Mouse (Mus musculus) cerebral cortex, adult 2 months (tissue): ENCODE measurements around the gene Ubash3b.

Source experiments
- WGBS: fragments of 180-500 bp; shearing (Covaris S2); methylation state at CpG from one replicate; pipeline ENCODE4 v1.1.7; 2018; 5-methylcytosine and 5-hydroxymethylcytosine counted together

Ubash3b gene

DNA sequence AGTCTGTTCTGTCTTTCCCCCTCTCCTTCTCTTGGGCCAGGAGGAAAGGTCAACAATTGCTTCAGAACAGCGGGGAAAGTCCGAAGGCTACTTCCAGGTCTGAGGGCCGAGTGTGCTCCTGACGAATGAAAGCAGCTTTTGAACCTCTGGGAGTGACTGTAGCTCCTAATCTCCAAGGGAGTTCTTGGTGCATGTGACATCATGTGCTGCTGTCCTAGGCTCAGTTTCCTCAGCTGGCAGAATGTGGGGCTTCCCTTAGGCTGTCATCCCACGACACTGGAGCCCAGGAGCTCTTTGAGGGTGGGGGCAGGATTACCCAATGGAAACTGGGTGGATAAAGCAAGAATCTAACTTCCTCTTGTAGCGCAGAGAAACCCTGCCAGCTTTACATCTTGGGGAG lies at the start of gene Ubash3b:
TSS of gene Ubash3b (minus strand) at position 285 of the 400 bp plus-strand sequence.
- 82% methylated on average over 6 of the region's 6 CpGs for whole genome bisulfite sequencing

DNA sequence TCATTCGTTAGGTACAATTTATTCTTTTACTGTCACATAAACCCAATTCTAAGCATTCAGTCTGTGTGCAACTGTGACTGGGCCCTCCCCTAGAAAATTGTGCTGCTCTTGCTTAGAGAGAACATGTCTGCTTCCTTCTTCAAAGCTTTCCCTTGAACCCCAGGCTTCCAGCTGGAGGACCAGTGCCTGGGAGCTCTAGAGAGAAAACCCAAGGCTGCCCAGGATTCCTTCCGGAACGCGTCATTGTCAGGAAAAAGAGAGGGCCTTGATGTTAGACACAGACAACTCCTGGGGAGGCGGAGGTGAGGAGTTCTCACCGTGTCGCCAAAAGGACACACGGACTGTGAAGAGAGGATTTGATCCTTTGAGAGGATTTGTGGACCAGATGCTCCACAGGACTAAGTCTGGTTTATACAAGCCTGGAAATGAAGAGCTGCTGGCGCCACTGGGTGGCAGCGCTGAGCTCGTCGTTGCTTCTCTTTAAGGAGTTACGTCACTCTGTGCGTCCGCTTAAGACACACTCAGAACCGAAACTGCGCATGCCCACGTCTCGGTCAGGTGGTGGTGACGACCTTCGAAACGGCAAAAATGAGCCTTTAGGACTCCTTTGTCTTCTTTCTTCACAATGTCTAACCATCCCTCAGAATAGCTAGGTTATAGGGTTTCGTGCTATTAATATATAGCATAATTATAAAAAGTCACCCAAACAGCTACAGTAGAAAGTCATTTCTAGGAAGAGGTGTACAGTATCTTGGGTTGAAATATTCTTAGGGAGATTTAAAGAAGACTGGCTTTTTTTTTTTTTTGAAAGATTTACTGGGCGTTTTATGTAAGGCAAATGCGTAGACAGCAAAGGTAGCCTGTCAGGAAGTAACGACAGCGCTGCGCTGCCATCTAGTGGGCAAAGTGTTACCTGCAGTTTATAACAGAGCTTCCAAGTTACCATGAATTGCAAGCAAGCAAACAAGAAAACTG lies 45.9 kb upstream of the Ubash3b start:
- 7% methylated on average over 28 of the region's 28 CpGs for WGBS

DNA sequence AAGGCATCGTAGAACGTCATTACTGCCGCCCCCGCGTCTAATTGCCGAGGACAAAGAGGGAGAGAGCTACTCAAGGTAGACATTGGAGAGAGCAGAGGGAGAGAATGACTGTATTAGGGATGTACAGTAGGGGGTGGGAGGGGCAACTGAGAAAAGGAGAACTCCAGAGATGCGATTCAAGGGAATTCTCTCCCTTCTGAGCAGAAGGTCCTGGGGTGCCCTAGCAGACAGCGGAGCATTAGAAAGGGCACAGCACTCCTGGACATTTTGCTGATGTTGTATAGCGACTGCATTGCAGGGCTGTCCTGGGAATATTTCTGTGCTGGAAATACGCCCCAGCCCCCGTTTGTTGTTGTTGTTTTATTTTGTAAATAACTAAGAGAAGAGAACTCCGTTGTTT lies 45.2 kb upstream of the Ubash3b start:
- WGBS = 76% methylated on average over 12 of the region's 12 CpGs

DNA sequence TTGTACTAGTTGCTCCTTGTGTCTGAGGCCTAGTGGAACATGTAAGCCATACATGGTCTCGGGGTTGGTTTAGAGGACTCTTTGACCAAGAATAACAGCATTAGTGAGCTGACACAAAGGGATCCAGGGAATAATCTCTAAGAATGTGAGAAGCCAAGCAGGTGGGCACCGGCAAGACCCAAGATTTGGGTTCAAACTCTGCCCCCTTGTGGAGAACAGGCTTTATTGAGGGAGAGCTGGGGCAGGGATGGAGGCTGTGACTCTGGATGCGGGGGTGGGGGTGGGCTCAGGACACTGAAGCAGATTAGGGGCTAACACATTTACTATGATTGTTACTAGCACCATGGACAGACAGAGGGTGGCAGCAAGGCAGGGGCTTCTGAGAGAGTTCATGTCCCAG lies 43.8 kb upstream of the Ubash3b start:
- 59% methylated on average over 3 of the region's 3 CpGs for WGBS

DNA sequence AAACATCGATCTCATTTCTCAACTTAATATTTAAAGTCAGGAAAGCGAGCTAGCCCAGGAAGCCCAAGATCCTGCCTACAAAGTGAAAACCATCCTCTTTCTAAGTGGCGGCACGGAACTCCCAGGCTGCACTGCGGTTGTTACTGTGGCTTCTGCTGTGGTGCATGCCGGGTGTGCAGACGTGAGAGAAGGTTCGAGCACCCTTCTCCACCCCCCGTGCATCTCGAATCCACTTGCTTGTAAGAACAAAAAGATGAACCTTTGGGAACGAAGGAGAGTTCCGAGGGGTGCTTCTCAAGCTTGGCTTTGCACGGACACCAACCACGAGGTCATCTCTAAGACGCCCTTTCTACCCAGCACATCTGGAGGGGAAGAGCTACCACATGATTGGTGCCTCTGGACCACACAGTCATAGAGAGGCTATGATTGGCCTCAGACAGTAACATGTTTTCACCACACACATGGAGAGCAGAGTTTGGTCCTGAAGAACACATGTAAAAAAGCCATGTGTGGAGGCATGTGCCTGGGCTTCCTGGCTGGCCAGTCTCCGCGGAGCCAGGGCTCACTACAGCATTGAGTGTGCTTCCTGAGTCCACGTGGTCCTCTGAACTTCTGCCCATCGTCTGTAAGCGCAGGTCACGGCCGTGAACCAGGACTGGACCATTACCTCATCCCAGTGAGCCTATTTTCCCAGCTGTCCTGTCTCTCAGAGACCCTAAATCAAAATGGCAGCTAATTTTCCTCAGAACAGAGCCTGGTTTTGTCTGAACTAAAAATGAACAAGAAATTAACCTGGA lies 38.2 kb upstream of the Ubash3b start:
- WGBS = 90% methylated on average over 22 of the region's 22 CpGs

DNA sequence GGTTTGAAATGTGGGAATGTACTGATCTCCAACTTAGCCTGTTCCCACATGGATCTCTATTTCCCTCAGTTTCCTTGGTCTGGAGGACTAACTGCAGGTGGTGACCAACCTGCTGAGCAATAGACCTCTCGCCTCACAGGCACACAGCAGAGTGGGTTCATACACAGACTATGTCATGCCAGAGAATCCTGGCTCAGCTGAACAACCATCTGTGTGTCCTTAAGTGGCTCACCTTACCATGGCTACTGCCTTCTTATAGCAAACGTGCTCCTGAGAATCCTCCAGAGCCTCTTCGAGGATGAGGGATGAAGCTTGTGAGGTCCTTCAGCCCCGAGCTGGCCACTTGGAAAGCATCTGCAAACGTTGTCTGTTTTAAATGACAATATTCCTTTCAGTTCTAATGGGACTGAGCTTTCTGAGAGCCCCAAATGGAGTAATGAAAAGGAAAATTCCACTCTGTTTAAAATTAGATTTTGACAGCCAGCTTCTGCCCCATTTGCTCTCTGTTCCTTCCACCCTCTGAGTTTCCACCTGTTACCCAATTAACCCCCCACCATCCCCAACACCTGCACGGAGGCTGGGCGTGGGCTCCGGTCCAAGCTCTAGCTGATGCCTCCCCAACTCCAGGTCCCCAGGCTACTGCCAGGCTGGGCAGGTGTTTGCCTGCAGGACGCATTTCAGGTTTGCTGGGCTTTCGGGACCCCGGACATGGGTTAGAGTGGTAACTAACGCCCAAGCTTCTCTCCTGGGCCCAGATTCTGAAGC lies 37.2 kb upstream of the Ubash3b start:
- 57% methylated on average over 12 of the region's 12 CpGs for WGBS

DNA sequence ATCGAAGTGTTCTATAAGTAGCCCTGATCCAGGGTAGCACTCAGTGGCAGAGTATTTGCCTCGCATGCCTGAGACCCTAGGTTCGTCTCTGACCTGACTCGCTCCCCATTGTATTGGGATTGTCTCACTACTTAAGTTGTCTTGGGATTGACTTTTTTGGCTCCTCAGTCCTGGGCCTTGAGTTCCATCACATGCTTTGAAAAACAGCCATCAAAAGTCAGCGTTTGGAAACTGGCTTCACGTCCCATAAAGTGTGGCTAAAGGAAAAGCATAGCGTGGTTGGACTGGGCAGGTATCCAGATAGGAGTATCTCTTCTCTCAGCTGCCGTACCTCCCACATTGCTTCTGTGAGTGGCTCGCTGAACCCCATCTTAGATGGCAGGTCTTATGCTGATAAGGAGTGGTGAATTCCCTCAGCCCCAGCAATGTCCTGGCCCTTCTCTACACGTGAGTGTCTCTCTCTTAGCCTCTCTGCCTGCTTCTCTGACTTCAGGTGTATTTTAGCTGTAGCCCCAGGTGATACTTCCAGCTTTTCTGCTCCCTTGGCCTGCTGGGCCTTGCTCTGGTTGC lies 34.3 kb upstream of the Ubash3b start:
- 76% methylated on average over 10 of the region's 10 CpGs for WGBS

DNA sequence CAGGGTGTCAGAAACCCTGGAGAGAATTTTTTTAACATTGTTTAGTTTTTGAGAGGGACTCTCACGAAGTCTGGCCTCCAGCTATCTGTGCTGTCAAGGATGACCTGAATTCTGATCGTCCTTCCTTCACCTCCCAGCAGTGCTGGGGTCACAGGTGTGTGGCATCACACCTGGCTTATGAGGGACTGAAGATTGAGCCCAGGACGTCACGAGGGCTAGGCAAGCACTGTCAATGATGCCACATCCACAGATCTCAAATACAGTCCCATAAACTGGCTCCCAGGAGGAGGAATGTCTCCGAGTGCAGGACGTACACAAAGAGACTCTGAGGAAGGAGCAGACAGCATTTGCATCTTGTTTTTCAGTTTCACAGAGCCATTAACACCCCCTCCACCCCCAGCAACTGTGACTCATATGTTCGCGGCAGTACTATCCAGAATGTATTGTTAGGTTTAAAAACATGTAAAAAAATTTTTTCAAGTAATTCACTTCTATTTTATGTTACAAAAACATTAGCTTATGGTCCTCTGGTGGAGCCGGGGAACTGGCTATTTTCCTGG lies 30.2 kb upstream of the Ubash3b start:
- 41% methylated on average over 9 of the region's 9 CpGs for WGBS

DNA sequence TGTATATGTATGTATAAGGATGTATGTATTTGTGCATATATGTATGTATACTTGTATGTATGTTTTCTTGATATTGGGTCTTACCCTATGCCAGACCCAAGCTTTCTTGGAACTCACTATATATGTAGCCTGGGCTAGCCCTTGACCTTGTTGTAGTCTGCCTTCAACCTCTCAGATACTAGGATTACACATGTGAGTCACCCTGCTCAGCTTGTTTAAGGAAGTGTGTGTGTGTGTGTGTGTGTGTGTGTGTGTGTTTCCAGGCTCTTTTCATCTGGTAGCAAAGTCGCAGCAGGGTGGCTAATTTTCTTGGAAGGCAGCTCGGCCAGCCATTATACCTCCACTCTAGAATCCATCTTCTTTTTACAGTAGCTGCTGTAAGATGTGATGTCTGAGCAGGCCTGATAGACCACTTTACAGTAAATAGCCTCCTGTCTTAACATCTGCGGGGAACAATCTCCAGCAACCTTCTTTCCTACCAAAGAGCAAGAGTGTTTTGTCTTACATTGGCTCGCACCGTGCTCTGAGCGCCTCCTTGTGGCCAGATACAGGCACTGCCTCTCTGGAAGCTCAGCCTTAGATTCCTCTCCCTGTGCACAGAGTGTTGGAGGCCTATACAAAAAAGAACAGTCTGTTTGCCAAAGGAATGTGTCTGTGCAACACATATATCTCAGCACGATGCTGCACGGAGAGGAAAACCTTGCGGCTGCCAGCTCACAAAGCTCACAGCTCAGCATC lies 29.4 kb upstream of the Ubash3b start:
- 11% methylated on average over 9 of the region's 9 CpGs for WGBS

DNA sequence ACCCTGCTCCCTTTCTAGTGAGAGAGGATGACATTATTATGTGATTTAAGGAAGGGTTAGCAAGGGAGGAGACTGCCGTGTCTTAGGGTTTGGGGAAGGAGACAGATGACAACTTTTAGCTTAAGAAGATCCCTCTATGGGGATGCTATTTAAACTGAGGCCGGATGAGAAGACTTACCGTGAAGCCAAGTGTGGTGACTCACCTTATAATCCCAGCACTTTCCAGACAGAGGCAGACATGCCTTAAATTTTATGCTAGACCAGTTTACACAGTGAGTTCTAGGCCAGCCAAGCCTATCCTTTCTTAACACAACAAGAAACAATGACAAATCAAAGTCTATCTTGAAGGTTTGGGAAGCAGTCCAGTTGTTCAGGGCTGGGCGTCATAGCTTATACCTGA lies 26.4 kb upstream of the Ubash3b start:
- 90% methylated on average over 4 of the region's 4 CpGs for WGBS

DNA sequence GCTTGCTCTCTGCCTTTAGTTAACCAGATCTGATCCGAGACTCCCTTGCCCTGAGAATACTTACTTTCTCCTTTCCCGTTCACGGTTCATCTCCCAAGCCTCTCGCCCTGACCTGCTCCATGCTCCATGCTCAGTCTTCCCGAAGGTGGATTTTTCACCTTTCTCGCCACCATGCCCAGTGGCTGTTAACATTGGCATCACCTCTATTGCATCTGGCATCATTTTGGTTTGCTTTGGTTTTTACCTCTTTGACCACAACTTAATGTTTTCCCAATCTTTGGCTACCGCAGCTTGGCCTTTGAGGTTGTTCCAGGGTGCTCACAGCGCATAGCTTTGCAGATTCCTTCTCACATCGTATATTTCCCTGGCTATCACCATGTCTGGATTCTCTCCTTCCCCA lies 26.0 kb upstream of the Ubash3b start:
- 96% methylated on average over 9 of the region's 9 CpGs for WGBS

DNA sequence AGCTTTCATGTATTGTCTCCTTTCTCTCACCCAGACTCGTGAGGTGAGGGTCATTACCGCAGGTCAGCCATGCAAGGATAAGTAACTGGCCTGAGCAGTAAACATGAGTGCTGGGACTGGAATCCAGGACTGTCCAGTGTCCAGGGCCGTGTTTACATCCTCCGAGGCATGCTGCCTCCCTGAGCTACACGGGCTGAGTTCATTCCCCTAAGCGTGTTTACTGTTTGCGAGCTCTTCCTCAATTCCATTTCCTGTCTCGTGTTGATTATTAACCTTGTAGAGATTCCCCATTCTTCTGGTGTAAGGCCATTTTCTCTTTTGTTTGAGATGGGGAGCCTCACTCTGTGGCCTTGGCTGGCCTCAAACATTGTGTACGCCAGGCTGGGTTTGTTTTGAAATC lies 23.8 kb upstream of the Ubash3b start:
- 85% methylated on average over 9 of the region's 9 CpGs for WGBS

DNA sequence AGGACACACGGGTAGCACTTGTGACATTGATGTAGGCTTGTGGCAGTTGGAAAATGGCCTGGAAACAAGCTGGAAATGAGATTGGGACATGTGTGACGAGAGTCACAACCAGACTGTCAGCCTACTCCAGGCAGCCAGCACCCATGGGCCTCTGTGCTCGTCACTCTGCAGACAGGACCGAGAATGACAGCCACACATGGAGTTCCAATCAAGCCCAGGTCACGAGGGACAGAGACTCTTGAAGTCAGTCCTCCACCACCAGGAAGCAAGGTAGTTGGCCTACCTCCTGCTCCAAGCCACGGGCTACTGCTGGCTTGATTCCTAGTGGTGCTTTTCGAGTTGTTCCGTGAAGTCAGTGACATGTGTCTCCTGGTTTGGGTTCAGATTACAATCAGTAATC lies 20.3 kb upstream of the Ubash3b start:
- WGBS = 78% methylated on average over 8 of the region's 8 CpGs

DNA sequence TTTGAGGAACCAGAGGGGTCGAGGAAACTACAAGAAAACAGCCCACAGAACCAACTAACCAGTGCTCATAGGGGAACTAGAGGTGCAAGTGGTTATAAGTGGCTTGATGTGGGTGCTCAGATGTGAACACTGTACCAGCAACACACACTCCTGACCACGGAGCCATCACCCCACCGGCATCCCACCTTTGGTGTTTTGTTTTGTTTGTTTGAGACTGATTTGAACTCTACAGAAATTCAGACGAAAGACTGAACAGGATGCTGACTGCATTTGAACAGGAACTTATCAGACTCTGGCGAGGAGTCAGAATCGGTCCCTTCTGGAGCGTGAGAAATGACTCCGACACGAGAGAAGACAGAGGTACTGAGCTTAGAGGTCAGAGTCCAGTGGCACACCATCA lies 19.9 kb upstream of the Ubash3b start:
- WGBS = 81% methylated on average over 9 of the region's 9 CpGs

DNA sequence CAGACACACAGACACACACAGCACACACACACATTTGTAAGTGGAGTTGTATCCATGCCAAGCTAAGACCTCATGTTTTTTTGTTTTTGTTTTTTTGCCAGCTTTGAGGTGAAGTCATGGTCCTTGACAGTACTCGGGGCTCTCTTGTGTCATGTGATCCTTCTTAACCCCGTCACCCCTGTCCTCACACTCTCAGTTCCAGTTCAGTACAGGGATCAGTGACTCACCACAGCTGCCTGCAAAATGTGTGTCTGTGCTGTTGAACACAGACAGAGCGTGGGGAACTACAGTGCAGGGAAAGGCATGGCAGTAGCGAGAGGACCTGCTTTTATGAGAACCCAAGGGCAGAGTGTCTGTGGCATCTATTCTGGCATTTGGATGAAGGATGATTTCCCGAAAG lies 17.6 kb upstream of the Ubash3b start:
- WGBS = 84% methylated on average over 5 of the region's 5 CpGs

DNA sequence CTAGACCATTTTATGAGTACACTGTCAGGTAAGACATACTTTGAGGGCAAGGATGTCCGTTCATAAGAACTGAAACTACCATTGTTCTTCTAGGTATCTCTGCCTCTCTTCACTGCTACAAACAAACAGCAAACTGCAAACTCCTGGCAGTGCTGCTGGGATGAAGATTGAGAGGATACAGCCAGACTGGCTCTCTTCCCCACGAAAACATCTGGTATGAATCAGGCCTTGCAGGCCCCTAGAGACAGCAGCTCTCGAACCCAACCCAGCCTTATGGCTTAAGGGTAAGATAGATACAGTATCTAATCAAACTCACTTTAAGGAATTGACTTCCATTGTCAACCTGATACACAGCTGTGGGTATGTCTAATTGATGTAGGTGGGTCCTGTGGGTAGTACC lies 11.7 kb upstream of the Ubash3b start:
- 74% methylated on average over 3 of the region's 3 CpGs for WGBS

DNA sequence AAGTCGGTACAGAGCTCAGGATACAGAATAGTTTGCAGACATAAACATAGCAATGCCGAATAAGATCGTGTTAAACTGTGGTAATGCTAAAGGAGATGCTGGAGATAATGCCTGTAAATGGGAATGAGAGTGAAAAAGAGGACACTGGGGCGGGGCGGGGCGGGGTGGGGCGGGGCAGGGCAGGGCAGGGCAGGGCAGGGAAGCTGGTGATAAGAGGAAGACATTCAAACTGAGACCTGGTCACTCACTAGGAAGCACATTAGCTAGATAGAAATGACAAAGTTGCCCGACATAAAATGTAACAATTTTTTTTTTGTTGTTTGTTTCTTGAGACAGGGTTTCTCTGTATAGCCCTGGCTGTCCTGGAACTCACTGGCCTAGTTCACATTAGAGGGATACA lies 10.9 kb upstream of the Ubash3b start:
- 92% methylated on average over 8 of the region's 8 CpGs for WGBS

DNA sequence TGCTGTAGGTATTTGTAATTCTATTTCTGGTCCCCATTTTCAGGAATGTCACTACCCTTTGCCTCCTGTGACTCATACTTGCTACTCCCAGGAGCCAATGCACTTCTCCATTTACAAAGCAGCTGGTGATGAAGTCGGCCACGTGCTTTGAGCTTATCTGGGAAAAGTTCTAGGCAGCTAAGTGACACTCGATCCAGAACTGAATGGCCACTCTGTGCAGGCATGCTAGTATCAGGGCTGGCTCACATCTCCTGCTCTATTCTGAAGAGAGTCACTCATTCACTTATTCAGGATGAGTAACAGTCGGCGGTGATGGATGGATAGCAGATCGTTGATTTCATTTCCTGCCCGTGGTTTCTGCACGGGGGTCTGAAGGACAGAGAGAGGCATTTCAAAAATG lies 8.5 kb upstream of the Ubash3b start:
- WGBS = 64% methylated on average over 8 of the region's 8 CpGs

DNA sequence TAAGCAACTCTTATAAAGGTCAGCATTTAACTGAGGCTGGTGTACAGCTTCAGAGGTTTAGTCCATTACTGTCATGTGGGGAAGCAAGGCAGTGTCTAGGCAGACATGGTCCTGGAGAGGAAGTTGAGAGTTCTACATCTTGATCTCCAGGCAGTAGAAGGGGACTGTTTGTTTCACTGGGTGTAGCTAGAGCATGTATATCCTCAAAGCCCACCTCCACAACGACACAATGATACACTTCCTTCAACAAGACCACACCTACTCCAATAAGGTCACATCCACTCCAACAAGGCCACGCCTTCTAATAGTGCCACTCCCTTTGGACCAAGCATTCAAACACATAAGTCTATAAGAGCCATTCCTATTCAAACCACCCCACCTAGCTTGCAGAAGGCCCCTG lies 7.2 kb upstream of the Ubash3b start:
- WGBS = 79% methylated on average over 2 of the region's 2 CpGs

DNA sequence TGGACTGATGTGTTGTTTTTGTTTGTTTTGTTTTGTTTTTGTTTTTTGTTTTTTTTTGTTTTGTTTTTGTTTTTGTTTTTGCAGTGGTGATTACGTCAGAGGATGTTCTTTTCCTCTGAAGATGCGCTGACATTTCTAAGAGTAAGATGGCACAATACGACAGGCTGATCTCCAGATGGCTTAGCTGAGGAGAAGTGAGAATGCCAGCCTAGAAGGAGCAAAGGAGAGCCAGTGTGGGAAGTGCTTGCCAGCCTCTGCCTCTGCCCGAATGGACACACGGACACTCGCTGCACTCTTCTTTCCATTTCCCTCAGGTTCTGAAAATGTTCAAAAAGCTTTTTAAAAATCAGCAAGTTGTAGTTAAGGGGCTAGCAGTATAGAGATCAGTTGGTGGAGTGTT lies 6.7 kb upstream of the Ubash3b start:
- WGBS = 66% methylated on average over 6 of the region's 6 CpGs

DNA sequence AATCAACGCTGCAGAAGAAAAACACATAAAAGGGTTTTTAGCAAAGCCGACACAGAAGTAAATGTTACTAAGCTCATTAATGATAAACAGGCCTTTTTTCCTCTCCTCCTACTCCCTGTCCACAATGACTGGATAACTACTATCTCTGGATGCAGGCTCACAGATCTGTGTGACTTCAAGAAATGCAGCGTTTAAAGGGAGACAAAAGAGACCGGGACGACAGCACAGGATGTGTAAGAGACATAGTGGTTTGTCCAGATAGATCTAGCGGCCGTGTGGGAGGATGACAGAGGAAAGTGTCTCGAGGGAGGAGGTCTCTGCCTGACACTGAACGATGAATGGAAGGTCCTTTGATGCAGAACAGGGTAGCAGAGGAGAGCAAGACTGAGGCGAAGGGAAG lies 5.4 kb upstream of the Ubash3b start:
- WGBS = 65% methylated on average over 10 of the region's 10 CpGs
